Mouse (Mus musculus) megakaryocyte, embryonic 14.5 days (primary cell): ENCODE measurements around the gene Rac3.

Source experiments
- FLI1 ChIP-seq: IDR thresholded peaks from 2 replicates; pipeline ENCODE4 v1.6.1; 2012; ENCODE audit warnings: low read length, inconsistent platforms, mixed read lengths
- GATA1 ChIP-seq: IDR thresholded peaks from 3 replicates; pipeline ENCODE4 v1.6.1; 2012; ENCODE audit warnings: mixed read lengths, low read length, inconsistent platforms, borderline replicate concordance

- TF ChIP-seq FLI1 (no peak), GATA1 (no peak)
Measured at GRCm38 (mm10) chr11:120731395-120731794, 10.1 kb downstream of the Rac3 start.
